Mouse (Mus musculus) stomach, embryonic 16.5 days (tissue): ENCODE measurements around the gene Tfam. TPM values are rescaled to one million over a fixed set of nuclear protein-coding genes. Genes with fewer than 3 reads are reported as not detected.
A peak's percentile ranks its signal among the peaks of the same experiment; 100 is the strongest.

Experiments
- ATAC-seq: fragments of 200-750 bp; cut with Nextera tagmentation; 2 replicates; pipeline ENCODE4 v1.8.0; 2017; ENCODE audit warnings: moderate number of reproducible peaks, moderate TSS enrichment; ENCODE audit not compliant: insufficient read depth, low FRiP score
- H3K27ac ChIP-seq: fragments of 300-500 bp; sonication (generic); 2 replicates; pipeline ENCODE4 v1.5.1; 2014; ENCODE audit warnings: low read length
- H3K27me3 ChIP-seq: fragments of 300-500 bp; sonication (generic); 2 replicates; pipeline ENCODE4 v1.6.1; 2014; ENCODE audit warnings: low read length, control low read depth, mixed read lengths; ENCODE audit not compliant: control insufficient read depth, insufficient read depth
- H3K36me3 ChIP-seq: fragments of 300-500 bp; sonication (generic); 2 replicates; pipeline ENCODE4 v1.6.1; 2014; ENCODE audit warnings: low read length; ENCODE audit not compliant: control insufficient read depth, insufficient read depth
- H3K4me1 ChIP-seq: fragments of 300-500 bp; sonication (generic); 2 replicates; pipeline ENCODE4 v1.6.1; 2014; ENCODE audit warnings: low read length, control low read depth, mixed read lengths; ENCODE audit not compliant: control insufficient read depth, insufficient read depth
- H3K4me2 ChIP-seq: fragments of 300-500 bp; sonication (generic); 2 replicates; pipeline ENCODE4 v1.6.1; 2014; ENCODE audit warnings: low read depth, low read length, mixed read lengths
- H3K4me3 ChIP-seq: fragments of 300-500 bp; sonication (generic); replicated peaks from 2 replicates; pipeline ENCODE4 v1.5.1; 2014; ENCODE audit warnings: mild to moderate bottlenecking, low read length
- H3K9ac ChIP-seq: fragments of 300-500 bp; sonication (generic); 2 replicates; pipeline ENCODE4 v1.6.1; 2014; ENCODE audit warnings: low read length
- H3K9me3 ChIP-seq: fragments of 300-500 bp; sonication (generic); replicated peaks from 2 replicates; pipeline ENCODE4 v1.6.1; 2016; ENCODE audit warnings: low read length, control low read depth; ENCODE audit not compliant: control insufficient read depth
- WGBS: fragments of 180-500 bp; shearing (Covaris S2); extraction: QIAGEN DNeasy Blood & Tissue Kit; methylation state at CpG from one replicate; pipeline ENCODE4 v1.1.7; 2014; 5-methylcytosine and 5-hydroxymethylcytosine counted together
- polyA plus RNA-seq: library from polyadenylated mRNA; unstranded; fragments of >200 nt; fragmentation: Nextera tagmentation; extraction: Ambion mirVana; gene quantifications from 2 replicates; pipeline ENCODE4 v1.2.1, GENCODE M21; 2015

Tfam gene
- 65.0 and 76.1 TPM in 2 replicates for polyA plus RNA-seq

DNA sequence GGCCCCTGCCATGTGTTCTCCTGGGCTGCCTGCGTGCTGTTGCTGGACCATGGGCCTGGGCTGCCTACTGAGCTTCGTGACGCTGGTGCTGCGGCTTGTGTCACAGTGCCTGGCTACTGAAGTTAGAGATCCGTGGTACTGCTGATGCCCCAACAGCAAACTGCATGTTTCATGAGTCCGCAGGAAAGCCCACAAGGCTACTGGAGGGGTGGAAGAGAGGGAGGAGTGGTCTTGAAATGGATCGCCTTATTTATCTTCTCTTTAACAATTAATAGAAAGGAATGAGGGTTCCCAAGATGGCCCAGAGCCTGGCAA is at the start of gene Tfam:
Tfam (minus strand) TSS at position 41 of the 315 bp plus-strand sequence.
- WGBS: 1% methylated on average over 7 of the region's 7 CpGs
- peak within 1 kb of the TSS; percentile 96 for H3K4me3 ChIP-seq
- H3K4me2 ChIP-seq: peak within 1 kb of the TSS; percentile 67
- peak within 1 kb of the TSS; percentile 97 for H3K9ac ChIP-seq
- H3K4me1 ChIP-seq: peaks cover 5% of the 10 kb centered on the region; the same call in 1 of the 2 replicates
- H3K27me3 ChIP-seq: no peaks in the 10 kb centered on the region
- H3K36me3 ChIP-seq: peaks cover 18% of the 10 kb centered on the region; the same call in 1 of the 2 replicates
- H3K9me3 ChIP-seq: no peaks in the 10 kb centered on the region
- H3K27ac ChIP-seq: peak within 1 kb of the TSS; percentile 69
- no peak for ATAC-seq

DNA sequence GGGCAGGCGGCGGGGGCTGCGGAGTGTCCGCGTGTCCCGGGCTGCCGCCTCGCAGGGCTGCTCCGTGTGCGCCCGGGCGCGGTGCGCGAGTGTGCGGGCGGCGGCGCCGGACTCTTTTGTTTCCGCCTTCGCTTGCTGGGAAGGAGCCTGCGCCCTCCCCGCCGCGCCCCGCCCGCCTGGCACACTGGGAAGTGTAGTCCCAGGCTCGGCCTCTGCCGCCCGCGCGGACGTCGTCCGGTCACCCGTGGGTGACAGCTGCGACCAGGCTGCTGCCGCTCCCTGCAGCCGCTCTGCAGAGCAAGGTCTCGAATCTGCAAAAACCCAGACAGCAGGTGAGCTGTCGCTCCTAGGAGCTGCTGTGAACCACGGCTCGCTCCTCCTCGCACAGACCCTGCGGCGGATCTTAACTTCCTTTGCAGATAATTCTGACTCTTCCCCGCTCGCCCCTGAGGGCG is 47.1 kb upstream of the Tfam start, which contains the start of gene Ube2d1:
Ube2d1 (minus strand) TSS at position 137 of the 455 bp plus-strand sequence.
- H3K9ac ChIP-seq: peak within 1 kb of the TSS; percentile 96
- under 1% methylated on average over 50 of the region's 50 CpGs for WGBS
- peak; percentile 95 for ATAC-seq

DNA sequence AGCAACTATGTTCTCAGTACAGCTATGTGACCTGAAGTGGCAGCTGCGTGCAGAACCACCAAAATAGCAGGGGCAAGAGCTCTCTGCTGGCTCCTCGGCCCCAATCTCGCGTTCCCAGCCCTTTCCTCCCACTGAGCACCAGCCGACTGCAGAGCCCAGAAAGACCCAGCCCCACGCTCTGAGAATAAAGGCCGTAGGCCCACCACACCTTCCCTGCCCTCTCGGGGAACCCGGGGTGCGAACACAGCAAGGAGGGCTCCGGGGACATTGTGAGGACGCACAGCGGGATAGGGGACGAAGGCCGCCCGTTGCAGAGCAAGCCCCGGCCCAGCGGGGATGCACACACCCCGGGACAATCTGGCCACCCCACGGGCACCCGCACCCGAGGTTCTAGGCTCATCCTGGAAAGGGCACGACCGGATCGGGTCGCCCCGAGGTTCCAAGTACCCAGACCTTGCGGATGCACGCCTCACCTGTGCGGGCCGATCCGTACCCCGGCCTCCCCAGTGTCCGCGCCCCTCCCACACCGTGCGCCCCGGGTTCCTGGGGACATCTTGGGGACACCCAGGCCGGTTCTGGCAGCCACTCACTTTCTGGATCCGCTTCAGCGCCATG is 46.5 kb upstream of the Tfam start:
- peak overlapping the region; percentile 96 for H3K9ac ChIP-seq
- peak; percentile 76 for ATAC-seq
- peak overlapping the region; percentile 80 for H3K4me2 ChIP-seq
- under 1% methylated on average over 41 of the region's 41 CpGs for WGBS
- peak overlapping the region; percentile 31 for H3K27ac ChIP-seq
- no peaks in the 10 kb centered on the region for H3K36me3 ChIP-seq
- no peaks in the 10 kb centered on the region for H3K27me3 ChIP-seq
- H3K9me3 ChIP-seq: no peaks in the 10 kb centered on the region
- peak overlapping the region; percentile 89 for H3K4me3 ChIP-seq
- peaks cover 5% of the 10 kb centered on the region for H3K4me1 ChIP-seq

More for the DNA sequence above, 47.1 kb upstream of the Tfam start, which contains the start of gene Ube2d1:
- Histone ChIP-seq H3K27me3 (no peaks in the 10 kb centered on the region), H3K4me3 (peak within 1 kb of the TSS; percentile 89), H3K36me3 (no peaks in the 10 kb centered on the region), H3K9me3 (no peaks in the 10 kb centered on the region), H3K4me2 (peak within 1 kb of the TSS; percentile 80), H3K4me1 (peaks cover 5% of the 10 kb centered on the region), H3K27ac (peak within 1 kb of the TSS; percentile 31)

DNA sequence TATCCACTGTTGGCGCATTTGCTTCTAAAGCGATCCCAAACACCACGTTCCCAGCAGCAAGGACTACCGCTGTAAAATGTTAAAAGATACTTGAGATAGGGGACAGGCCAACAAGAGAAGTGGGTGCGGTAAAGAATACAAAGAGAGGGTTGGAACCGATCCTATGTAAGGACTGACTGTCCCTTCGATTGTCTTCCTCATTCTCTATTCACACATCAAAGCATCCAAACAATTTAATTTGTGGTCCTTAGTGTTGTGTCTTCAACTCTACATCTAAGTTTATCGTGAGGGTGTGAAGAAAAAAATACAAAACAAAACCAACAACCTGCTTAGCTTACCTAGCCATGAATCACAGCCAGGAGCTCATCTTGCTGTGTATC is 46.0 kb upstream of the Tfam start:
- H3K4me1 ChIP-seq: peaks cover 5% of the 10 kb centered on the region
- peak overlapping the region; percentile 80 for H3K4me2 ChIP-seq
- 15% methylated on average over 8 of the region's 8 CpGs for WGBS
- no peaks in the 10 kb centered on the region for H3K9me3 ChIP-seq
- no peaks in the 10 kb centered on the region for H3K36me3 ChIP-seq
- H3K9ac ChIP-seq: peak overlapping the region; percentile 96
- no peak for ATAC-seq
- no peaks in the 10 kb centered on the region for H3K27me3 ChIP-seq
- H3K4me3 ChIP-seq: peak overlapping the region; percentile 89
- peak overlapping the region; percentile 31; the same call in 1 of the 2 replicates for H3K27ac ChIP-seq

DNA sequence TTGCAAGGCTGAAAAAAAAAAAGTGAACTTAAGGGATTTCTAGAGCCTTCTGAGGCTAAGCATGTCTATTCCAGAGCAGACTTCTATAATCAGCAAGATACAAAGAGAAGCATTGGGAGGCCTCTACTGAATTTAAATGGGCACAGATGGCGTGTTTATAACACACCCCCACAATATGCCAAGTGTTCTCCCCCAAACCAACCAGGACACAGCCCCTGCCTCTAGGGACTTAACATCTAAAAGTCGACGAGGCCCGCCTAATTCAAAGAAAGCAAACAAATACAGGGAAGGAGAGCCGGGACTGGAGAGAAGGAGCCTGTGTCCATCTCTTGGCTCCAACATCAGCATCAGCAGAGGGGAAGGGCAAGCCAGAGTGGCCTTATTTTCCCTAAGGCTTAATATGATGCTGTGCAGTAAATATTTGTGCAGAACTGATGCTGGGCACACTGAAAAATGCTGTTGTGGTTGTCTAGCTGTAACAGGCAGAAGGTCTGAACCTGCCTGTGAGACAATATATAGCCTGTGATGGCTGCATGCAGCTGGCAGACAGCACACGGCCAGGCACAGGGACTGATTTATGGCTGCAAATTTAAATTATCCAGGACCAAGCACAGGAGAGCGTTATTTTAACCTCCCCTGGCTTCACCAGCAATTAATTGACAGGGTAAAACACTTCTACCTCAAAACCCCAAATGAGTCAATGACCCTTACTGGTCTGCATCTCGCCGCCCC is 35.1 kb upstream of the Tfam start:
- Histone ChIP-seq H3K4me1 (no peaks in the 10 kb centered on the region), H3K27me3 (no peaks in the 10 kb centered on the region), H3K9me3 (no peaks in the 10 kb centered on the region), H3K4me3 (no peak overlapping the region), H3K9ac (no peak overlapping the region), H3K36me3 (peaks cover 4% of the 10 kb centered on the region; the same call in 1 of the 2 replicates), H3K27ac (no peak overlapping the region), H3K4me2 (no peak overlapping the region)
- ATAC-seq: no peak
- WGBS: 54% methylated on average over 9 of the region's 9 CpGs

DNA sequence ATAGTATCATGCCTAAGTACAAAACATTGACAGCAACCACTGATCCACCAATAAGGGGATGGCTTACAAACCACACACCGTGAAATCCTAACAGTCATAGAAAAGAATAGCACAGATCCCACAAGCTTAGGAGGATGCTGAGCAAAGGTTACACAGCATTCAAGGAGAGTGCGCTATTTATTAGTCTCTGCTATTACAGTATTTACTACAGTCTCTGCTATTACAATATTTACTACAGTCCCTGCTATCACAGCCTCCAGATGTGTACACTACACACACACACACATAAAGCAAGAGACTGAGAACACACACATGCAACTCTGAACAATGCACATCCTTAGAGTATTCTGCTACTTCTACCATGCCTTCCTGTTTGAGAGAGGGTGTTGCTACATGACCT is 29.9 kb upstream of the Tfam start:
- no peak overlapping the region for H3K27ac ChIP-seq
- no peaks in the 10 kb centered on the region for H3K4me1 ChIP-seq
- WGBS: 92% methylated on average over 2 of the region's 2 CpGs
- H3K4me3 ChIP-seq: no peak overlapping the region
- no peak overlapping the region for H3K9ac ChIP-seq
- H3K36me3 ChIP-seq: no peaks in the 10 kb centered on the region
- no peaks in the 10 kb centered on the region for H3K27me3 ChIP-seq
- no peaks in the 10 kb centered on the region for H3K9me3 ChIP-seq
- ATAC-seq: no peak
- no peak overlapping the region for H3K4me2 ChIP-seq

DNA sequence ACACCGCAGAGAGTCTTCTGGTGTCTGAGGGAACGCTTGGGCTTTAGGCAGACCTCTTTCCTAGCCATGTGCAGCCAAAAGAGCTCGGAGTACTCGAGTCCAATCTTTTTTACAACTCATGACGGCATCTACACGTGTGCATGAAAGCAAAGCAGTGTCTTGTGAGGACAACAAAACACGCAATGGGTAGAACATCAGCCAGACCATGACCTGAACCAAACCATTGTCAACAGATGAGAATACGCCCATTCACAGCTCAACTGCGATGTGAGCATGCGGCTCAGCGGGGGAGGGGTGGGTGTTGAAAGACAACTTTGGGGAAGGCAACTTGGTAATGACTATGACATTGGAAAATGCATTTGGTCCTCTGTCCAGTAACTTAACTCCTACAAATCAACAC is 29.4 kb upstream of the Tfam start:
- Histone ChIP-seq H3K27me3 (no peaks in the 10 kb centered on the region), H3K36me3 (no peaks in the 10 kb centered on the region), H3K4me1 (no peaks in the 10 kb centered on the region), H3K27ac (no peak overlapping the region), H3K9me3 (no peaks in the 10 kb centered on the region), H3K4me3 (no peak overlapping the region), H3K9ac (no peak overlapping the region), H3K4me2 (no peak overlapping the region)
- WGBS: 76% methylated on average over 11 of the region's 11 CpGs
- ATAC-seq: no peak

DNA sequence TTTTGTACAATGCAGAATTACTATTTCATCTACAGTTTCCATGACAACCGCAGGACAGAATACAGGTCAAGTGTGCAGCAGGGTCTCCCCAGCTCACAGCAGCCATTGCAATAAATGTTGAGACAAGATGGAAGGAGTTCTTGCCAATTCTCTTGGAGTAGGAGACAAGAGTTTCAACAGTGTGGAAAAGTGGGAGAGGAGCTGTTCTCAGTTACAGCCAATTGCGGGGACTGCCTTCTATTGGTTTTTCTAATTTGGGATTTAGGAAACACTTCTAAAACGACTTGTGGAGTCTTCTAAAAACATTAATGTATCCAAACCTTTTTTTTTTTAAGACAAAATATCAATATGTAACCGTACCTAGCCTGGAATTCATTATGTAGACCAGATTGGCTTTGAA is 27.0 kb upstream of the Tfam start:
- ATAC-seq: no peak
- Histone ChIP-seq H3K4me1 (no peaks in the 10 kb centered on the region), H3K9me3 (no peaks in the 10 kb centered on the region), H3K27ac (no peak overlapping the region), H3K27me3 (no peaks in the 10 kb centered on the region), H3K4me2 (no peak overlapping the region), H3K9ac (no peak overlapping the region), H3K36me3 (no peaks in the 10 kb centered on the region), H3K4me3 (no peak overlapping the region)
- WGBS: 83% methylated on average over 4 of the region's 4 CpGs

DNA sequence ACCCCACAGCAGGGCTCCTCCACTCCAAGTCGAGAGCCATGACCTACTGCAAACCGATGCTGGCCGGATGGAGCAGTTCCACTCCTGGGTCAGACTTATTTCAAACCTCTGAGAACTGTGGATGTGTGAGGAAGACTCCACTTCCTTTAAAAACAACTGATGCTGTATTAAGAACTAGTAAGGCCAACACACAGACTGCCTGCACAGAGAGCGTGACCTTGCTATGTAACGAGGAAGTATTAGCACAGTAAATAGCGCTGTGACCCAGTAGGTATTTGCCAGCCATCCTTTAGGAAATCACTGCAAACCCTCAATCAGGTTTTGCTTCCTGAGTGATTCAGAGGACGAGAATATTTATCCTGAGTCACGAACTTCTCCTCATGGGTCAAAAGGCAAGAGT is 23.6 kb upstream of the Tfam start:
- no peak overlapping the region for H3K9ac ChIP-seq
- ATAC-seq: peak; percentile 64; the same call in 1 of the 2 replicates
- no peak overlapping the region for H3K4me3 ChIP-seq
- H3K27me3 ChIP-seq: no peaks in the 10 kb centered on the region
- no peaks in the 10 kb centered on the region for H3K9me3 ChIP-seq
- 77% methylated on average over 8 of the region's 8 CpGs for WGBS
- H3K4me2 ChIP-seq: no peak overlapping the region
- no peak overlapping the region for H3K27ac ChIP-seq
- no peaks in the 10 kb centered on the region for H3K4me1 ChIP-seq
- no peaks in the 10 kb centered on the region for H3K36me3 ChIP-seq
